In the genomic region with DNA sequence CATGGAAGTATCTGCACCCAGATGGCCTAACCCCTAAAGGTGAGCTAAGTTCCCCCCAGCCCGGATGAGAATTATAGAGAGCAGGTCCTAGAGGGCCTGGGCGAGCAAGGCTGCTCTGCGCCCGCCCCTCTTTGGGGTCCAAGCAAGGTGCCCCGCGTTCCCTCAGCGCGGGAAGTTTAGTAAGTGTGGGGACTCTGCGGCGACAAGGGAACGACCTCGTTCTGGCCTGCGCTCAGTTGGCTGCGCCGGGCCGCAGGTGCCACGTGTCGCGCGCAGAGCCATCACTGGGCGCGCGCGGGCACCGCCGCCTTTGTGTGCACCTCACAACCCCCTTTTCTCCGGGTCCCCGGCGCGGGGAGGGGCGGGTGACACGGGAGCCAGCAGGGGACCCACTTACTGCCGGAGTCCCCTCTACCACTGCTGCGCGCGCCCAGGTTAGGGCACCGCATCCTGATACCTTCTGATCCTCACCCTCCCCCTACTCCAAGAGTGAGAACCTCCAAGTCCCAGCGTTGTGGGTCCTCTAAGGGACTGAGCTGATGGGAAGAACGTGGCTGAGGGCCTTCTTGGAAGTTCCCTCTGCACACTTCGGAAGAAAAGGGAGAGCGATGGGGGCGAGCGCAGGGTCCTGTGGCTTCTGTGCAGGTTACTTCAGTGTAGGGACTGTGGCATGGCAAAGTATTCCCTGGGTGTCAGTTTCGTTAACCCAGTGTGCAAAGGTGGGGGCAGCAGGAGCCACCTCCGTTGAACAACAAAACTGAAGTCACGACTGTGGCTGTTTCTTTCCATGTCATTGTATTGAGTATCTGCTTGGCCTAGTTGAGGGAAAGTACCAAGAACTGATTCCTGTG, we compare ENCODE assay signal across 9 mouse cellular contexts. TPM values are rescaled to one million over a fixed set of nuclear protein-coding genes. Genes with fewer than 3 reads are reported as not detected.
DNase-seq lines count a peak whose midpoint lies in the region; ATAC-seq and TF ChIP-seq lines count a peak whose summit lies in the region.
"Had no signal": no experiment of that assay in that cellular context is flagged by ENCODE, and none has a peak within 500 bp of the region (broad histone marks: within the 10 kb centered on the region; RNA-seq: fewer than 3 reads in every experiment).

No protein-coding gene starts in this region.

- ATAC-seq in heart, embryonic 11.5 days (replicated peaks; ENCODE audit: insufficient number of reproducible peaks, low FRiP score, low TSS enrichment) = no peak; the same call in 1 of the 2 replicates
- peak; percentile 52 for ATAC-seq in forebrain, embryonic 14.5 days
- no peak for ATAC-seq in liver, embryonic 16.5 days (ENCODE audit: low read depth)

- no peaks in the 10 kb centered on the region for H3K36me3 ChIP-seq in heart, embryonic 11.5 days (ENCODE audit: control insufficient read depth, insufficient read depth, low read length)
- H3K36me3 ChIP-seq in E14TG2a.4 (ENCODE audit: insufficient read depth, low read length) = no peaks in the 10 kb centered on the region
- H3K36me3 ChIP-seq in forebrain, embryonic 14.5 days (ENCODE audit: control insufficient read depth, insufficient read depth, low read length) = no peaks in the 10 kb centered on the region
- H3K36me3 ChIP-seq in liver, embryonic 16.5 days (ENCODE audit: control insufficient read depth, insufficient read depth) = no peaks in the 10 kb centered on the region
- H3K36me3 ChIP-seq: G1E had no signal

- peak overlapping the region; percentile 66 for H3K4me2 ChIP-seq in heart, embryonic 11.5 days
- H3K4me2 ChIP-seq in forebrain, embryonic 14.5 days (ENCODE audit: low read length) = peak overlapping the region; percentile 75
- peak overlapping the region; percentile 43 for H3K4me2 ChIP-seq in liver, embryonic 16.5 days (ENCODE audit: low read depth, low read length)

- H3K9ac ChIP-seq in heart, embryonic 11.5 days (ENCODE audit: low read depth, low read length) = 0 out of 2 replicates have a peak overlapping the region, but pooled peaks have one; percentile 11
- peak overlapping the region; percentile 60 for H3K9ac ChIP-seq in forebrain, embryonic 14.5 days (ENCODE audit: low read length)
- no peak overlapping the region for H3K9ac ChIP-seq in liver, embryonic 16.5 days (ENCODE audit: low read depth, low read length)

- no peaks in the 10 kb centered on the region for H3K9me3 ChIP-seq in heart, embryonic 11.5 days (replicated peaks; ENCODE audit: control insufficient read depth, low read length)
- no peaks in the 10 kb centered on the region for H3K9me3 ChIP-seq in E14TG2a.4 (ENCODE audit: low read length)
- no peaks in the 10 kb centered on the region for H3K9me3 ChIP-seq in forebrain, embryonic 14.5 days (replicated peaks; ENCODE audit: control insufficient read depth, low read length)
- H3K9me3 ChIP-seq in liver, embryonic 16.5 days (replicated peaks; ENCODE audit: control insufficient read depth, low read length) = no peaks in the 10 kb centered on the region

- no peak overlapping the region for H3K27ac ChIP-seq in heart, embryonic 11.5 days (ENCODE audit: low read depth, low read length)
- no peak overlapping the region for H3K27ac ChIP-seq in forebrain, embryonic 14.5 days (ENCODE audit: low read depth, low read length)
- H3K27ac ChIP-seq in liver, embryonic 16.5 days (ENCODE audit: low read length) = no peak overlapping the region

- H3K4me1 ChIP-seq in heart, embryonic 11.5 days (ENCODE audit: control insufficient read depth, insufficient read depth, low read length) = no peaks in the 10 kb centered on the region
- H3K4me1 ChIP-seq in E14TG2a.4 (replicated peaks; ENCODE audit: low read depth, low read length) = peaks cover 14% of the 10 kb centered on the region
- peaks cover 8% of the 10 kb centered on the region for H3K4me1 ChIP-seq in forebrain, embryonic 14.5 days (ENCODE audit: control insufficient read depth, insufficient read depth, low read length)
- no peaks in the 10 kb centered on the region for H3K4me1 ChIP-seq in liver, embryonic 16.5 days (ENCODE audit: control insufficient read depth, low read depth, low read length)

- H3K4me3 ChIP-seq in heart, embryonic 11.5 days (ENCODE audit: low read depth, low read length) = peak overlapping the region; percentile 40
- peak overlapping the region; percentile 82 for H3K4me3 ChIP-seq in E14TG2a.4 (replicated peaks; ENCODE audit: low read length)
- peak overlapping the region; percentile 37 for H3K4me3 ChIP-seq in forebrain, embryonic 14.5 days (ENCODE audit: low read depth, low read length)
- peak overlapping the region; percentile 22 for H3K4me3 ChIP-seq in liver, embryonic 16.5 days (ENCODE audit: low read depth, low read length)

- WGBS in heart, embryonic 11.5 days (ENCODE audit: insufficient replicate concordance) = 8% methylated on average over 46 of the region's 46 CpGs
- 10% methylated on average over 38 of the region's 46 CpGs for WGBS in forebrain, embryonic 14.5 days
- 34% methylated on average over 46 of the region's 46 CpGs for WGBS in liver, embryonic 16.5 days (ENCODE audit: insufficient replicate concordance)

- no peak for DNase-seq in heart, adult 9 months (ENCODE audit: low spot score in 2 of 2)
- DNase-seq in forebrain, embryonic 14.5 days (ENCODE audit: low spot score) = peak; percentile 35
- DNase-seq in spleen, postnatal 10 days (ENCODE audit: low spot score in 2 of 2) = no peak
- DNase-seq in adrenal gland, postnatal 4 days (ENCODE audit: low spot score in 2 of 2) = no peak
- DNase-seq in spleen, postnatal 36 days (ENCODE audit: low spot score in 2 of 2) = no peak

- H3K27me3 ChIP-seq in heart, embryonic 11.5 days (ENCODE audit: control insufficient read depth, insufficient read depth, low read length) = peaks cover 20% of the 10 kb centered on the region
- H3K27me3 ChIP-seq in E14TG2a.4 (ENCODE audit: insufficient read depth, low read length) = peaks cover 52% of the 10 kb centered on the region
- peaks cover 20% of the 10 kb centered on the region; the same call in 1 of the 2 replicates for H3K27me3 ChIP-seq in forebrain, embryonic 14.5 days (replicated peaks; ENCODE audit: control insufficient read depth, insufficient read depth, low read length)
- H3K27me3 ChIP-seq in liver, embryonic 16.5 days (ENCODE audit: control insufficient read depth, insufficient read depth, low read depth, low read length) = peaks cover 4% of the 10 kb centered on the region

- TF ChIP-seq CTCF in E14TG2a.4 (conservative IDR thresholded peaks at IDR 0.05; ENCODE audit: low read length) = no peak

RNA-seq across cellular contexts. Expression of gene Plagl1, which starts 0.7 kb away (rescaled TPM):
- polyA plus RNA-seq in heart, embryonic 11.5 days (2014; fragmentation: Nextera tagmentation; extraction: Ambion mirVana) = 277 and 328 TPM in 2 replicates
- polyA plus RNA-seq in forebrain, embryonic 14.5 days (2014; fragmentation: Nextera tagmentation; extraction: Ambion mirVana) = 46.7 and 54.9 TPM in 2 replicates
- 20.5 and 24.6 TPM in 2 replicates for polyA plus RNA-seq in liver, embryonic 16.5 days (2015; fragmentation: Nextera tagmentation; extraction: Ambion mirVana)
- 100 to 1,000 TPM; 111 to 114 TPM for total RNA-seq in adrenal gland, postnatal 4 days (2021)

RNA-seq across cellular contexts. Expression of gene Sf3b5, which starts 55.9 kb away (rescaled TPM):
- 37.6 and 37.9 TPM in 2 replicates for polyA plus RNA-seq in heart, embryonic 11.5 days (2014; fragmentation: Nextera tagmentation; extraction: Ambion mirVana)
- 32.5 and 36.8 TPM in 2 replicates for polyA plus RNA-seq in forebrain, embryonic 14.5 days (2014; fragmentation: Nextera tagmentation; extraction: Ambion mirVana)
- polyA plus RNA-seq in liver, embryonic 16.5 days (2015; fragmentation: Nextera tagmentation; extraction: Ambion mirVana) = 14.5 and 15.7 TPM in 2 replicates
- 10 to 100 TPM; 13.1 TPM for total RNA-seq in adrenal gland, postnatal 4 days (2021)

Comparison
In these comparisons a context has a peak if more than half of its experiments do, and no peak if none do; other contexts are left out.
1. H3K4me3 ChIP-seq: peak in every context shown above with its lines; median percentile 82 in E14TG2a.4; 40 in heart, embryonic 11.5 days; 37 in forebrain, embryonic 14.5 days; 22 in liver, embryonic 16.5 days.